Comparison of ENCODE assay signal across 11 mouse cellular contexts in genomic region chr6:83496009-83496752, GRCm38 (mm10). TPM values are rescaled to one million over a fixed set of nuclear protein-coding genes. Genes with fewer than 3 reads are reported as not detected.
DNase-seq lines count a peak whose midpoint lies in the region; ATAC-seq and TF ChIP-seq lines count a peak whose summit lies in the region.
"Had no signal": no experiment of that assay in that cellular context is flagged by ENCODE, and none has a peak within 500 bp of the region (broad histone marks: within the 10 kb centered on the region; RNA-seq: fewer than 3 reads in every experiment).

No protein-coding gene starts in this region.

- H3K4me1 ChIP-seq in heart, embryonic 14.5 days (ENCODE audit: control insufficient read depth in 2 of 2, insufficient read depth in 2 of 2, low read length in 2 of 2): peaks cover 5 to 13% of the 10 kb centered on the region in 2 experiments; a peak in 3 of 4 replicates
- H3K4me1 ChIP-seq in stomach, postnatal 0 days (replicated peaks; ENCODE audit: control insufficient read depth, insufficient read depth): no peaks in the 10 kb centered on the region
- H3K4me1 ChIP-seq: hindbrain, embryonic 12.5 days had no signal

- DNase-seq in cerebellum, adult 11-12 months: peak; percentile 63
- no peak for DNase-seq in cerebellum, postnatal 4 days (ENCODE audit: low spot score in 2 of 2)
- DNase-seq in ovary, adult 18-20 months (ENCODE audit: low spot score): peak; percentile 47
- no peak for DNase-seq in ovary, postnatal 10 days (ENCODE audit: low spot score)
- DNase-seq in stomach, postnatal 0 days (ENCODE audit: low spot score): no peak
- DNase-seq in layer of hippocampus, adult 11-12 months (ENCODE audit: low spot score): no peak
- DNase-seq in urinary bladder, postnatal 4 days (ENCODE audit: low spot score in 2 of 2): no peak
- DNase-seq: kidney, postnatal 4 days had no signal

- H3K36me3 ChIP-seq in heart, embryonic 14.5 days (ENCODE audit: control insufficient read depth, insufficient read depth, low read length): peaks cover 44% of the 10 kb centered on the region
- H3K36me3 ChIP-seq in stomach, postnatal 0 days (ENCODE audit: control insufficient read depth, insufficient read depth, low read length): no peaks in the 10 kb centered on the region

- H3K4me2 ChIP-seq in heart, embryonic 14.5 days (ENCODE audit: low read length): no peak overlapping the region
- no peak overlapping the region for H3K4me2 ChIP-seq in stomach, postnatal 0 days (replicated peaks; ENCODE audit: low read depth)
- H3K4me2 ChIP-seq: hindbrain, embryonic 12.5 days had no signal

- no peaks in the 10 kb centered on the region for H3K9me3 ChIP-seq in heart, embryonic 14.5 days (ENCODE audit: control insufficient read depth, low read length)
- no peaks in the 10 kb centered on the region for H3K9me3 ChIP-seq in stomach, postnatal 0 days (ENCODE audit: control insufficient read depth, low read length)
- H3K9me3 ChIP-seq: hindbrain, embryonic 12.5 days had no signal

- no peak overlapping the region for H3K4me3 ChIP-seq in heart, embryonic 14.5 days (ENCODE audit: control insufficient read depth in 1 of 2, insufficient read depth in 1 of 2, low read depth in 1 of 2, low read length in 2 of 2)
- H3K4me3 ChIP-seq in stomach, postnatal 0 days (ENCODE audit: low read depth, low read length): no peak overlapping the region
- H3K4me3 ChIP-seq: hindbrain, embryonic 12.5 days had no signal

- no peak for TF ChIP-seq EP300 in stomach, postnatal 0 days (optimal IDR thresholded peaks at IDR 0.05)

- no peak for TF ChIP-seq CTCF in stomach, postnatal 0 days (IDR thresholded peaks at IDR 0.05; ENCODE audit: low read depth)

- H3K9ac ChIP-seq in heart, embryonic 14.5 days (ENCODE audit: low read length): no peak overlapping the region
- no peak overlapping the region for H3K9ac ChIP-seq in stomach, postnatal 0 days (ENCODE audit: low read length)
- H3K9ac ChIP-seq: hindbrain, embryonic 12.5 days; liver, embryonic 14.5 days had no signal

- no peaks in the 10 kb centered on the region for H3K27me3 ChIP-seq in heart, embryonic 14.5 days (ENCODE audit: control insufficient read depth, insufficient read depth, low read length)
- no peaks in the 10 kb centered on the region for H3K27me3 ChIP-seq in stomach, postnatal 0 days (ENCODE audit: control insufficient read depth, insufficient read depth, low read length)
- H3K27me3 ChIP-seq: hindbrain, embryonic 12.5 days had no signal

- ATAC-seq in heart, embryonic 14.5 days (ENCODE audit: insufficient number of reproducible peaks, insufficient read depth, low FRiP score, low read depth): peak; percentile 39
- no peak for ATAC-seq in stomach, postnatal 0 days (ENCODE audit: low FRiP score, low TSS enrichment)

- H3K27ac ChIP-seq in heart, embryonic 14.5 days (replicated peaks in 1 of 2; ENCODE audit: control insufficient read depth in 1 of 2, insufficient read depth in 1 of 2, low read depth in 2 of 2, low read length in 2 of 2): no peak overlapping the region
- H3K27ac ChIP-seq in stomach, postnatal 0 days (replicated peaks): peak overlapping the region; percentile 56; the same call in 1 of the 2 replicates
- H3K27ac ChIP-seq: hindbrain, embryonic 12.5 days; liver, embryonic 14.5 days had no signal

- 83% methylated on average over 9 of the region's 9 CpGs for WGBS in heart, embryonic 14.5 days
- WGBS in stomach, postnatal 0 days: 70% methylated on average over 9 of the region's 9 CpGs

RNA-seq across cellular contexts. Expression of gene Dguok, which starts 10.6 kb away (rescaled TPM):
- 51.2 and 59.1 TPM in 2 replicates for polyA plus RNA-seq in heart, embryonic 14.5 days (2014; fragmentation: Nextera tagmentation; extraction: Ambion mirVana)
- 44.2 and 45.8 TPM in 2 replicates for polyA plus RNA-seq in stomach, postnatal 0 days (2015; fragmentation: Nextera tagmentation; extraction: Ambion mirVana)

RNA-seq across cellular contexts. Expression of gene Tet3, which starts 37.3 kb away (rescaled TPM):
- polyA plus RNA-seq in heart, embryonic 14.5 days (2014; fragmentation: Nextera tagmentation; extraction: Ambion mirVana): 22.8 and 28.9 TPM in 2 replicates
- polyA plus RNA-seq in stomach, postnatal 0 days (2015; fragmentation: Nextera tagmentation; extraction: Ambion mirVana): 21.4 and 22.7 TPM in 2 replicates

RNA-seq across cellular contexts. Expression of gene Actg2, which starts 39.9 kb away (rescaled TPM):
- 6.0 and 12.2 TPM in 2 replicates for polyA plus RNA-seq in heart, embryonic 14.5 days (2014; fragmentation: Nextera tagmentation; extraction: Ambion mirVana)
- 2,872 and 3,802 TPM in 2 replicates for polyA plus RNA-seq in stomach, postnatal 0 days (2015; fragmentation: Nextera tagmentation; extraction: Ambion mirVana)

Comparison
In these comparisons a context has a peak if more than half of its experiments do, and no peak if none do; other contexts are left out.
1. DNase-seq: peak in cerebellum, adult 11-12 months (single experiment) and ovary, adult 18-20 months (single experiment); none in cerebellum, postnatal 4 days (0 of 2), ovary, postnatal 10 days (single experiment), stomach, postnatal 0 days (single experiment), layer of hippocampus, adult 11-12 months (single experiment) and urinary bladder, postnatal 4 days (0 of 2).
2. RNA of gene Actg2, which starts 39.9 kb away (polyA plus RNA-seq): 2,872 to 3,802 TPM in stomach, postnatal 0 days; 6.0 to 12.2 TPM in heart, embryonic 14.5 days; every median in the first group is over 100 times any median in the second.